13 mouse cellular contexts compared by ENCODE assay signal in genomic region chr6:120578471-120578870, GRCm38 (mm10). TPM values are rescaled to one million over a fixed set of nuclear protein-coding genes. Genes with fewer than 3 reads are reported as not detected.
DNase-seq lines count a peak whose midpoint lies in the region; ATAC-seq lines count a peak whose summit lies in the region.
"Had no signal": no experiment of that assay in that cellular context is flagged by ENCODE, and none has a peak within 500 bp of the region (broad histone marks: within the 10 kb centered on the region; RNA-seq: fewer than 3 reads in every experiment).

No protein-coding gene starts in this region.

- peaks cover 30% of the 10 kb centered on the region for H3K4me1 ChIP-seq in midbrain, embryonic 13.5 days (replicated peaks)
- H3K4me1 ChIP-seq in midbrain, embryonic 10.5 days = peaks cover 32% of the 10 kb centered on the region
- H3K4me1 ChIP-seq in forebrain, embryonic 16.5 days (replicated peaks; ENCODE audit: control insufficient read depth, insufficient read depth, low read length) = peaks cover 24% of the 10 kb centered on the region
- H3K4me1 ChIP-seq in neural tube, embryonic 13.5 days (replicated peaks) = peaks cover 31% of the 10 kb centered on the region

- H3K4me3 ChIP-seq in midbrain, embryonic 13.5 days (replicated peaks) = no peak overlapping the region
- H3K4me3 ChIP-seq in midbrain, embryonic 10.5 days = no peak overlapping the region
- H3K4me3 ChIP-seq in forebrain, embryonic 16.5 days (replicated peaks; ENCODE audit: low read length) = no peak overlapping the region
- H3K4me3 ChIP-seq in neural tube, embryonic 13.5 days = no peak overlapping the region
- H3K4me3 ChIP-seq: heart, adult 2 months had no signal

- peak overlapping the region; percentile 81; the same call in 1 of the 2 replicates for H3K27ac ChIP-seq in midbrain, embryonic 13.5 days
- no peak overlapping the region for H3K27ac ChIP-seq in midbrain, embryonic 10.5 days (replicated peaks)
- H3K27ac ChIP-seq in forebrain, embryonic 16.5 days (ENCODE audit: low read length) = no peak overlapping the region; the same call in 1 of the 2 replicates
- H3K27ac ChIP-seq in neural tube, embryonic 13.5 days (replicated peaks) = peak overlapping the region; percentile 88
- H3K27ac ChIP-seq: liver, embryonic 14.5 days; stomach, postnatal 0 days had no signal

- WGBS in midbrain, embryonic 13.5 days = 48% methylated on average over 5 of the region's 5 CpGs
- 49% methylated on average over 5 of the region's 5 CpGs for WGBS in midbrain, embryonic 10.5 days
- WGBS in forebrain, embryonic 16.5 days = 45% methylated on average over 5 of the region's 5 CpGs
- 55% methylated on average over 5 of the region's 5 CpGs for WGBS in neural tube, embryonic 13.5 days

- no peak for ATAC-seq in midbrain, embryonic 13.5 days
- no peak for ATAC-seq in forebrain, embryonic 16.5 days
- ATAC-seq in neural tube, embryonic 13.5 days (ENCODE audit: low read depth) = no peak
- no peak for ATAC-seq in activated CD4-positive, CD25-positive, alpha-beta regulatory T cell, adult 4 months
- ATAC-seq: intestine, embryonic 16.5 days had no signal

- no peaks in the 10 kb centered on the region for H3K9me3 ChIP-seq in midbrain, embryonic 13.5 days
- H3K9me3 ChIP-seq in midbrain, embryonic 10.5 days (replicated peaks) = no peaks in the 10 kb centered on the region
- H3K9me3 ChIP-seq in forebrain, embryonic 16.5 days (ENCODE audit: control insufficient read depth, low read length) = no peaks in the 10 kb centered on the region
- no peaks in the 10 kb centered on the region for H3K9me3 ChIP-seq in neural tube, embryonic 13.5 days

- no peaks in the 10 kb centered on the region for H3K27me3 ChIP-seq in midbrain, embryonic 13.5 days
- peaks cover 22% of the 10 kb centered on the region for H3K27me3 ChIP-seq in midbrain, embryonic 10.5 days (ENCODE audit: low read depth, poor library complexity, severe bottlenecking)
- no peaks in the 10 kb centered on the region for H3K27me3 ChIP-seq in forebrain, embryonic 16.5 days (replicated peaks; ENCODE audit: control insufficient read depth, insufficient read depth, low read length)
- no peaks in the 10 kb centered on the region for H3K27me3 ChIP-seq in neural tube, embryonic 13.5 days

- peak overlapping the region; percentile 85; the same call in 1 of the 2 replicates for H3K4me2 ChIP-seq in midbrain, embryonic 13.5 days (replicated peaks)
- no peak overlapping the region for H3K4me2 ChIP-seq in forebrain, embryonic 16.5 days (ENCODE audit: low read length)
- peak overlapping the region; percentile 78 for H3K4me2 ChIP-seq in neural tube, embryonic 13.5 days

- DNase-seq in heart, adult 11 months = peak; percentile 74
- DNase-seq in heart, adult 18-20 months = no peak
- DNase-seq in midbrain, embryonic 10.5 days (ENCODE audit: low spot score) = no peak
- DNase-seq in retina, postnatal 1 day = no peak
- DNase-seq: embryo, embryonic 11 days had no signal

- H3K36me3 ChIP-seq in midbrain, embryonic 13.5 days = no peaks in the 10 kb centered on the region
- no peaks in the 10 kb centered on the region for H3K36me3 ChIP-seq in midbrain, embryonic 10.5 days
- H3K36me3 ChIP-seq in forebrain, embryonic 16.5 days (ENCODE audit: control insufficient read depth, insufficient read depth) = no peaks in the 10 kb centered on the region
- H3K36me3 ChIP-seq in neural tube, embryonic 13.5 days = no peaks in the 10 kb centered on the region

- no peak overlapping the region for H3K9ac ChIP-seq in midbrain, embryonic 13.5 days (replicated peaks)
- H3K9ac ChIP-seq in forebrain, embryonic 16.5 days (replicated peaks; ENCODE audit: low read depth, low read length) = peak overlapping the region; percentile 54; the same call in 1 of the 2 replicates
- H3K9ac ChIP-seq in neural tube, embryonic 13.5 days = no peak overlapping the region

RNA-seq across cellular contexts. Expression of gene Hdhd5, which starts 47.4 kb away (rescaled TPM):
- total RNA-seq in heart, adult 18-20 months (2021) = 10 to 100 TPM; 18.7 to 21.8 TPM
- polyA plus RNA-seq in midbrain, embryonic 13.5 days (2015; fragmentation: Nextera tagmentation; extraction: Ambion mirVana) = 14.5 and 15.3 TPM in 2 replicates
- 21.0 and 21.6 TPM in 2 replicates for polyA plus RNA-seq in midbrain, embryonic 10.5 days (2016; fragmentation: Nextera tagmentation; extraction: Ambion mirVana)
- 15.3 and 16.4 TPM in 2 replicates for polyA plus RNA-seq in forebrain, embryonic 16.5 days (2015; fragmentation: Nextera tagmentation; extraction: Ambion mirVana)
- polyA plus RNA-seq in neural tube, embryonic 13.5 days (2015; fragmentation: Nextera tagmentation; extraction: Ambion mirVana) = 15.1 and 15.8 TPM in 2 replicates
- 10 to 100 TPM; 30.0 to 32.7 TPM for polyA plus RNA-seq in activated CD4-positive, CD25-positive, alpha-beta regulatory T cell, adult 4 months (2017; shearing (Covaris generic))

Comparison
In these comparisons a context has a peak if more than half of its experiments do, and no peak if none do; other contexts are left out.
1. H3K27ac ChIP-seq: peak in midbrain, embryonic 13.5 days (single experiment) and neural tube, embryonic 13.5 days (single experiment); none in midbrain, embryonic 10.5 days (single experiment) and forebrain, embryonic 16.5 days (single experiment).